In the genomic region with DNA sequence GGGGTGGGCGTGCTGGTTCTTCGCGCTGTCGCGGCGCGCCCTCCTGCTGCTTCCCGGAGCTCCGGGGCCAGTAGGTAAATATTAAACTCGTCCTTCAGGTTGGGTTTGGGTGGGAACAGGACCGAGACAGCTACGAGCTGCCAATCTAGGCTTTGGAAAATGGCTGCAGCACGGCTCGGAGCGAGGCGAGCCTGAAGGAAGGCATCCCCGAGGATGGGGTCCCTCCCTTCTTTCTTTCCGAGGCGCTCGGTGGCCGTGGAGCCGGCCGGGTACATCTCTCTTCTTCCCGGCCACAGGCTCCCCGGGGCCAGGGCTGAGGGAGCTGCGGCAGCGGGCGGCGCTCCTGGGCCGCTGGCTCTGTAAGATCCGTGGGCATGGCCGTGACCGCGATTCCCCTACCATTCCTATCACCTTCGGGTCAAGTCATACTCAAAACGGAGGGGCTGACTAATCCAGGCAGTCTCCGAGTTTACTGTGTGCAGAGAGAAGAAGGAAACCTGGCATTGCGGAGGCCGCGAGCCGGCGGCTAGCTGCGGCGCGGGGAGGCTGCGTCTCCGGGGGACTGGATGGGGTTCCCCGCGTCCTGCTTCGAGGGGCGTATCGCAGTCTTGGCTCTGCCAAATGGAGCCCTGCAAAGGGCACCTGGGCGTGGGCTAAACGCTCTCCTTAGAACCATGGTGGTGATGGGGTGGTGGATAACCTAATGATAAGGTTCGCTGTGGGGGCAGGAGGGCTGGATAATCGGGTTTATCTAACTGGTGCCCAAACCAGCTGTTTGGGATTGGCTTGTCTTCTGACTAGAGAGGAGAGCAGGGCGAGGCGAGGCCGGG, we compare ENCODE assay signal across 8 mouse cellular contexts. TPM values are rescaled to one million over a fixed set of nuclear protein-coding genes. Genes with fewer than 3 reads are reported as not detected.
DNase-seq lines count a peak whose midpoint lies in the region; ATAC-seq and TF ChIP-seq lines count a peak whose summit lies in the region.

No protein-coding gene starts in this region.

- under 1% methylated on average over 59 of the region's 59 CpGs for WGBS in intestine, embryonic 15.5 days

- H3K9ac ChIP-seq in intestine, embryonic 15.5 days = peak overlapping the region; percentile 82

- H3K27ac ChIP-seq in intestine, embryonic 15.5 days = peak overlapping the region; percentile 94

- peaks cover 7% of the 10 kb centered on the region for H3K27me3 ChIP-seq in G1E (ENCODE audit: insufficient read depth, low read length)
- H3K27me3 ChIP-seq in intestine, embryonic 15.5 days (replicated peaks) = no peaks in the 10 kb centered on the region

- DNase-seq in 416B (ENCODE audit: low read depth) (peak; percentile 36), G1E (ENCODE audit: low spot score) (peak; percentile 69)
- peak; percentile 61 for DNase-seq in cerebellum, adult 8-10 months
- peak; percentile 29 for DNase-seq in lung, postnatal 14 days
- DNase-seq in right cerebral cortex, postnatal 10 days (ENCODE audit: low spot score in 2 of 2) = peak; percentile 44 to 49
- DNase-seq in urinary bladder, postnatal 36 days (ENCODE audit: low spot score in 2 of 2) = peak; percentile 12 to 62

- peaks cover 7% of the 10 kb centered on the region for H3K36me3 ChIP-seq in G1E (replicated peaks)
- no peaks in the 10 kb centered on the region for H3K36me3 ChIP-seq in intestine, embryonic 15.5 days

- no peak for ATAC-seq in G1E (ENCODE audit: extremely low read depth, insufficient number of reproducible peaks, low FRiP score, poor library complexity, severe bottlenecking)
- ATAC-seq in granulocyte monocyte progenitor cell, adult 5-6 weeks (replicated peaks; ENCODE audit: poor library complexity, severe bottlenecking) = peak; percentile 4; the same call in 1 of the 2 replicates
- ATAC-seq in intestine, embryonic 15.5 days = peak; percentile 76

- TF ChIP-seq CTCF in G1E (IDR thresholded peaks at IDR 0.05; ENCODE audit: low read depth, low read length) = no peak

- H3K4me1 ChIP-seq in G1E (ENCODE audit: insufficient read depth, low read depth, low read length) = peaks cover 43% of the 10 kb centered on the region
- peaks cover 16% of the 10 kb centered on the region for H3K4me1 ChIP-seq in intestine, embryonic 15.5 days (replicated peaks)

- no peaks in the 10 kb centered on the region for H3K9me3 ChIP-seq in G1E (replicated peaks)
- H3K9me3 ChIP-seq in intestine, embryonic 15.5 days = no peaks in the 10 kb centered on the region

- peak overlapping the region; percentile 92 for H3K4me2 ChIP-seq in intestine, embryonic 15.5 days (replicated peaks)

- peak overlapping the region; percentile 84 for H3K4me3 ChIP-seq in G1E (ENCODE audit: low read depth, low read length)
- peak overlapping the region; percentile 87 for H3K4me3 ChIP-seq in intestine, embryonic 15.5 days (replicated peaks)

RNA-seq across cellular contexts. Expression of gene Daam1, which starts 0.6 kb away (rescaled TPM):
- total RNA-seq in G1E (2014; fragmentation: Nextera tagmentation) = 63.2 and 69.8 TPM in 2 replicates
- 49.7 and 57.3 TPM in 2 replicates for total RNA-seq in G1E (2017)
- polyA plus RNA-seq in G1E (2012) = 19.8 and 22.5 TPM in 2 replicates
- total RNA-seq in granulocyte monocyte progenitor cell, adult 5-6 weeks (2014; fragmentation: Nextera tagmentation) = 8.8 and 9.4 TPM in 2 replicates
- 17.8 and 18.4 TPM in 2 replicates for total RNA-seq in granulocyte monocyte progenitor cell, adult 5-6 weeks (2017)
- polyA plus RNA-seq in intestine, embryonic 15.5 days (2015; fragmentation: Nextera tagmentation; extraction: Ambion mirVana) = 9.0 and 9.1 TPM in 2 replicates
